ENCODE assay signal across 13 mouse cellular contexts in the genomic region with DNA sequence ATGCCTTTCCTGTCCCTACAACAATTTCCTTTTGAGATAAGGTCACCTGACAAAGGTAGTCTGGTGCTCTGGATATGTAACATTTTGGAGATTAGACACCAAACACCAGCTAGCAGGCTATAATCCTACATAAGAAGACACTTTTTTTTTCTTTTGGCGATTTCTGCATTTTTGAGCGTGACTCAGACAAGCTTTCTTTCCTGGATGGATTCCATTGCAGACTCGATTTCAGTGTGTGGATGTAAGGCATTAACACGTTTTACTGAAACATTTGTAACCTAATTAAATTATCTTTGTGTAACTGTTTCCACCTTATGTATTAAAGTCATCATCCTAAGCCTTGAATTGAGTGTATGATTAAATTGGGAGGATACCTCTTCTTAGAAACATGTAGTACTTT. TPM values are rescaled to one million over a fixed set of nuclear protein-coding genes. Genes with fewer than 3 reads are reported as not detected.
"Had no signal": no experiment of that assay in that cellular context is flagged by ENCODE, and none has a peak within 500 bp of the region (broad histone marks: within the 10 kb centered on the region; RNA-seq: fewer than 3 reads in every experiment).

No protein-coding gene starts in this region.

- DNase-seq: retina, postnatal 1 day; right cerebral cortex, adult 18-20 months; right cerebral cortex, postnatal 14 days; right cerebral cortex, postnatal 25 days; right cerebral cortex, postnatal 4 days; spleen, adult 18-20 months; thymus, adult 18-20 months; thymus, adult 2 months; thymus, postnatal 14 days; thymus, postnatal 25 days; thymus, postnatal 36 days; thymus, postnatal 4 days had no signal

RNA-seq across cellular contexts. Expression of gene Ncam2, which starts 7.9 kb away (rescaled TPM):
- total RNA-seq: neutrophil, adult 5-6 weeks had no signal
